Mouse (Mus musculus) adrenal gland, adult 18-20 months (tissue): ENCODE data around the gene Ppp2r5c. TPM values are rescaled to one million over a fixed set of nuclear protein-coding genes. Genes with fewer than 3 reads are reported as not detected.

Experiments used
- DNase-seq, 2 experiments: peaks; one replicate each; pipeline ENCODE4 v3.0.0; 2021 to 2022; ENCODE audit warnings: low spot score in 2 of 2
- total RNA-seq, 2 experiments: library from RNA; stranded (reverse); gene quantifications; 1 replicate in 1 of 2; 2 replicates in 1 of 2; pipeline ENCODE4 v1.2.3; 2021

Gene Ppp2r5c
- total RNA-seq, 2 experiments from 2014 or later: 97.8 to 113 TPM

GRCm38 (mm10) chr12:110550364-110550763 lies 103.4 kb downstream of the Ppp2r5c start:
- no peak for DNase-seq

- no peak for DNase-seq
Observed at GRCm38 (mm10) chr12:110552113-110552512, 105.2 kb downstream of the Ppp2r5c start.

GRCm38 (mm10) chr12:110553362-110553761 lies 106.4 kb downstream of the Ppp2r5c start:
- no peak for DNase-seq

- no peak for DNase-seq
Observed at GRCm38 (mm10) chr12:110555536-110556240, 108.8 kb downstream of the Ppp2r5c start.

- DNase-seq: no peak
Observed at GRCm38 (mm10) chr12:110556861-110557628, 110.1 kb downstream of the Ppp2r5c start.

- no peak for DNase-seq
Observed at GRCm38 (mm10) chr12:110558175-110558574, 111.3 kb downstream of the Ppp2r5c start.

- no peak for DNase-seq
Observed at GRCm38 (mm10) chr12:110563383-110563782, 116.5 kb downstream of the Ppp2r5c start.

GRCm38 (mm10) chr12:110564848-110565247 lies 117.9 kb downstream of the Ppp2r5c start:
- no peak for DNase-seq

- no peak for DNase-seq
Observed at GRCm38 (mm10) chr12:110566366-110566765, 119.4 kb downstream of the Ppp2r5c start.

GRCm38 (mm10) chr12:110571050-110571449 lies 124.1 kb downstream of the Ppp2r5c start:
- no peak for DNase-seq

GRCm38 (mm10) chr12:110572351-110572750 lies 125.4 kb downstream of the Ppp2r5c start:
- DNase-seq: no peak

GRCm38 (mm10) chr12:110573635-110574034 lies 126.7 kb downstream of the Ppp2r5c start:
- DNase-seq: no peak

GRCm38 (mm10) chr12:110575926-110576325 lies 129.0 kb downstream of the Ppp2r5c start:
- DNase-seq: no peak

GRCm38 (mm10) chr12:110578333-110578732 lies 131.4 kb downstream of the Ppp2r5c start:
- DNase-seq: no peak

GRCm38 (mm10) chr12:110588622-110589021 lies 141.7 kb downstream of the Ppp2r5c start:
- DNase-seq: no peak

- DNase-seq: no peak
Observed at GRCm38 (mm10) chr12:110590804-110591259, 143.9 kb downstream of the Ppp2r5c start.

- peak; percentile 95 to 98 for DNase-seq
Observed at GRCm38 (mm10) chr12:110591260-110591883, 144.5 kb downstream of the Ppp2r5c start.

GRCm38 (mm10) chr12:110598527-110598926 lies 151.6 kb downstream of the Ppp2r5c start:
- peak; percentile 65 to 74 for DNase-seq

GRCm38 (mm10) chr12:110599791-110600190 lies 152.9 kb downstream of the Ppp2r5c start:
- no peak for DNase-seq

- DNase-seq: no peak
Observed at GRCm38 (mm10) chr12:110600225-110600991, 153.5 kb downstream of the Ppp2r5c start.
